Mouse (Mus musculus): Measurements from ENCODE around the gene Lsp1.
A peak's percentile ranks its signal among the peaks of the same experiment; 100 is the strongest.

Gene Lsp1

DNA sequence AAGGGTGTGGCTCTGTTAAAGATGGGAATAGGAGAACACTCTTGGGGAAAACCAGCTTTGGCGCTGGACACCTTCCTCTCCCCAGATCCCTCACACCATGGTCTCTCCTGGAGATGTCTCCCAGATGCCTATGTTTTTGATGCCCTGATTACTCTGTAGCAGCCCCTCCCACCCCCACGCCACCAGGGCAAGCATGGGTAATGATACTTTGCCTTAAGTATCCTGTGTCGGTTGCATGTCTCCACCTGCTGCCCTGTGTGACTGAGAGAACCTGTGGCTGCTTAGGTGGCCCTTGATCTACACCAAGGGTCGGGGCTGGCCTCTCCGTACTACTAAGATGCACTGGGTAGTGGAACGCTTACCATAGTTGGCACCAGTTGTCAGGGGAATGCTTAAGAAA is 17.4 kb downstream of the Lsp1 start:
- no peak for DNase-seq

DNA sequence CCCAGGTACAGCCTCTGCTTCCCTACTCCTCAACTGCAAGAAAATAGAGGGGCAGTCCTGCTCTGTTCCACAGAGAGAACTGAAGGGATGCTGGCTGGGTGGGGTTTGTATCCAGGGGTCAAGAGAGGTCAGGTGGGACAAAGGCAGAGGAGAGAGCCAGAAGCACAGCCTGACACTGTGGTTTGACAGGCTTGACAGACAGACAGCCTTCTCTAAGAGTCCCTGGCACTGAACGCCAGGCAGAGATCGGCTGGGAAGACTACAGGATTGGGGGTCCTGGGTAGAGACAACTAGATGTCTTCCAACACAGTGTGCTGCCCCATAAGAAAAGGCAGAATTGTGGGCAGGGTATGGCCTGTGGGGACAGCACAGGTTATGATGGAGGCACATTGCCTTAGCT is 18.0 kb downstream of the Lsp1 start:
- no peak for DNase-seq

DNA sequence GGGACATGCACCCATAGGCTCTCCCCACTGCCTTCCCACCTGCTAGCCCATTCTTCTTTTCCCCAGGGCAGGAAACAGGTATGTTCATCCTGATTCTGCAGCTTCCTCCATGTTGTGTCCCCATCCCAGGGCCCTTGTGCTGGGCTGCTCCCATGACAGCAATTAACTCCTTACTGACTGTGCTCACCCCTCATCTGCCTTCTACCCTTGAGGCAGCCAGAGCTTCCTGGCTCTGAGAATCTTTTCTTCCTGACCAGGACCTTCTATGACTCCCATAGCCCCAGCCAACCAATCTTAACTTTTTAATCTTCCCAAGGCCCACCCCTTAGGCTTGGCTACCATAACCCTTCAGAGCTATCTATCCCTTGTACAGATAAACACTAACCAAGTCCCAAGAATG is 18.7 kb downstream of the Lsp1 start:
- no peak for DNase-seq

DNA sequence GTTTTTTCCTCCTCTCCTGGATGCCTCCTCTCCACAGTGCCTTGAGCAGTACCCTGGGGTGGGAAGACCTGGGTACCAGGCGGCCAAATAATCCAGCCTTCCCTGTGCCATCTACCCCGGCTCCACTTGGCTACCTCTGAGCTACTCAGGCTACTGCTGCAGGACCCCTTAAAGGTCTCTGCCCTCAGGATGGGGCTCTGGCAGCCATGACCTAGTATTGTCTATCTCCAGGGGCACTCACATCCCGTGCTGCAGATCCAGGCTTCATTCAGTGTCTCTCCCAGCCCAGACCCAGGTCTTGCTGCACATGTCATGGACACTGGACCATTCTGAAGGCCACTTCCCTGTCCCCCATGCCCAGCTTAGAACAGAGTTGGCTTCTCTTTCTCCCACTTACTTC is 19.3 kb downstream of the Lsp1 start:
- no peak for DNase-seq

DNA sequence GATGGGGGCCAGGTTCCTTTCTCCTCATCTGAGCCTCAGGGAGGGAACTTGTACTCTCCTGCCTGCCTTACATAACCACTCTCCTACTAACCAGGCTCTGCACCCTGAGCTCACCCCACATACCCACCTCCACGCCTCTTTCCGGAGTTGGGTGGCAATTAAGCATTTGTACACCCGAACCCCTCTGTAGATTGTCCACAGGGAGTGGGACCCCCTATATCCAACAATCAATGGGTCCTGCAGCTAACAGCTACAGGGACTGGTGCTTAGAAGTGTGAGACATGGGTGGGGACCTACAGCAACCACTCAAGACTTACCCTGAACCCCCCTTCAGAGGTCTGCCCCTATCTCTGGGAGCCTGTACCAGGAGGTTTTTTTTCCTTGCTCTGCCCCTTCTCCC is 20.1 kb downstream of the Lsp1 start:
- DNase-seq: no peak

DNA sequence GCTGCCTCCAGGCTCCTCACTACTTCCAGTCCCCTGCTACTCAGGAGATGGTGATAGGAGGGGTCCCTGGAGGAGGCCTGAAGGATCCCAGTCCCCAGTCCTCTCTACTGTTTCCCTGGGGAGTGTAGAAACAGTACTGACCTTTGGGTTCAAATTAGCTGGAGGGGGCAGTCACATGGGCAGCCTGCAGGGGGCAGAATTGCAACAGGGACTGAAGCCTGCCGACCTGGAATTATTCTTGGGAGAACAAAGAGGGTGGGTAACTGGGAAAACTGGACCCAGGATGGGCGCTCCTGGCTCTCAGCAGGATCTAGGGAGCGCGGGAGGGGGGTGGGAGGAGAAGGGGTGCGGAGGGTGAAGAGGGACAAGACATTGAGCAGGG is 20.6 kb downstream of the Lsp1 start:
- DNase-seq: peak; percentile 70

DNA sequence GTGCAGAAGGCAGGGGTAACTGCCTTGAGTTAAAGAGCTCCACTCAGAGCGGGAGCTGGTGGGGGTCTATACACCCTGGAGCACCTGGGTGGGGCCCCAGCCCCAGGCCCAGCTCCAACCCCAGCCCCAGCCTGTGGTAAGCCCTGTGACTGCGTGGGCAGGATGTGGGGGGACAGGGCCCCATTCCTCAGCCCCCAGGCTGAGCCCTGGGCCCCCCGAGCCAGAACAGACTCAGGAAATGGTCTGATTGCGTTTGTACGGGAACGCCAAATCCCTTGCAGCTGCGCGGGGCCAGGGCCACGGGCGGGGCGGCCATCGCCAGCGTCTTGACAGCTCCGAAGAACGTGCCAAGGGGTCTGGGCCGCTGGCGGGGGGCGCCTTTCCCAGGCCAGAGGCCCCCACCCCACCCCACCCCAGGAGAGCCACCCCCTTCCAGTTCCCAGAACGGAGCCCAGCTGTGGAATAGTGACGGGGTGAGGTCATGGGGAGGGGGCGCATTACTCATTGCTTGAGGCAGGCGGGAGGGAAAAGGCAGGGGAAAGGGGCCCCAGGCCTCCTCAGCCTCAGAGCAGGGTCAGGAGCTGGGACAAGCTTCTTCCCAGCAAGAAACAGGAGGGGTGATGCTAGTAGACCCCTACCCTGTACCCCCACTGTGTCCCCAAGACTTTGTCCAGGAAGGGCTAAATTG is 21.1 kb downstream of the Lsp1 start:
- peak; percentile 39 for DNase-seq

DNA sequence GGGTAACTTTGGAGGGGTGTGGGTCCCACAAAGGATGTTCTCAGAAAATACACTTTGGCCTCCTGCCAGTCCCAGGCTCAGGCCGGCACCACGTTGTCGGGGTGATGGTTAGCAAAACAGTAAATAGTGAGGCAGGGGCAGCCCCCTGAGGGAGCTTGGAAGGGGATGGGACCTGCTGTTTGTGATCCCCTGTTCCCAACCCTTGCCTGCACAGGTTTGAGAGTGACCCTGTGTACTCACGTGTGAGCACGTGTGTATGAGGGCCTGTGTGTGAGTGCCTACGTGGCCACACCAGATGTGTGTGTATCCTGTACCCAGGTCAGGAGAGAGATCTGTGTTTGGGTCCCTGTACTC is 21.6 kb downstream of the Lsp1 start:
- DNase-seq: peak; percentile 35

DNA sequence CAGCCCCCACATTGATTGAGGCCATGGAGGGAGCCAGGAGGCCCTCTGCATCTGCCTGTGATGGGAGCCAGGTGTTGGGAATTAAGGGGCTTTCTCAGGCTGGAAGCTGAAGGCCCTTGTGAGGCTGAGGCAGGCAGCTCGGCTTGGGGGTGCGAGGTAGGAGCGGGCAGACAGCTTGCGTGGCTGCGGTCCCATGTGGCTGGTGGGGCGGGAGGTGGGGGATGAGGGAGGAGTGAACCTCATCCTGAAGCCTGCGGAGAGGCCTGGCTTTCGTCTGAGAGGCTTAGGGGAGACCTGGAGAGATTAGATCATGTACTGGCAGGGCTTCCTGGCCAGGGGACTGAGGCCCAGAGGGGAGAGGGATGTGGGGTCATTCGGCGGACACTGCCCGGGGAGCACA is 22.5 kb downstream of the Lsp1 start:
- DNase-seq: no peak

DNA sequence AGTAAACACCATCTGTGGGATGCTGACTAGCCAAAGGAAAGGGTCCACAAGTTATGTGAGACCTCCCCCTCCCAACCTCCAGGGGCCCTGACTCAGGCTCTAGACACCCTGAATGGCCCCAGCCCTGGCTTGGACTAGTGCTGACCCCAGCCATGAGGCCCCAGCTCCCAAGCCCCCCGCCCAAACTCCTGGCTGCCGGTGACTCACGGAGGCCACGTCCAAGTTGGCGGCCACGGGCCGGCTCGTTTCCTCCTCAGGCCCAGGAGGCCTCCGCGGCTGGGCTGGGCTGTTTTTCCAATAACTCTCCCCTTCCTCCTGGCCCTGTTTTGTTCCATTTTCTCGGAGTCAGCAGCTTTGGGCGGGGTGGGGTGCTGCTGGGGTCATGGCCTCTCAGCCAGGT is 24.2 kb downstream of the Lsp1 start:
- DNase-seq: no peak

DNA sequence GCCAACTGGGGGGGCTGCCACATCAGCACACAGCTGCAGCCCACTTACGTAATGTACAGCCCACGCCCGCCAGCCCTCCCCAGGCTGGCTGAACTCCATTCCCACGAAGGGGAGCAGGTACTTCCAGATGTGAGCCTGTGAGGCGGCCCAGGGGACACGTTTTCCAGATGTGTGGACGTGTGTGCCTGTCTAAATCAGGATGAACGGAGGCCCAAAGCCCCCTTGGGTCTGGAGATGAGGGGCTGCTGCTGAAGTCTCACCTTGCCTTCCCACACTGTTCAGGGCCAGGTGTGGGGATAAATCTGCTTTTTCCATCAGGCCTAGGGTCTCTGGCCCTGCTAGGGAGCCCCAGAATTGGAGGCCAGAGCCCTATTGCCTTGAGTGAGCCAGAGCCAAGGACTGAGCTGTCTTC is 26.1 kb downstream of the Lsp1 start:
- no peak for DNase-seq

DNA sequence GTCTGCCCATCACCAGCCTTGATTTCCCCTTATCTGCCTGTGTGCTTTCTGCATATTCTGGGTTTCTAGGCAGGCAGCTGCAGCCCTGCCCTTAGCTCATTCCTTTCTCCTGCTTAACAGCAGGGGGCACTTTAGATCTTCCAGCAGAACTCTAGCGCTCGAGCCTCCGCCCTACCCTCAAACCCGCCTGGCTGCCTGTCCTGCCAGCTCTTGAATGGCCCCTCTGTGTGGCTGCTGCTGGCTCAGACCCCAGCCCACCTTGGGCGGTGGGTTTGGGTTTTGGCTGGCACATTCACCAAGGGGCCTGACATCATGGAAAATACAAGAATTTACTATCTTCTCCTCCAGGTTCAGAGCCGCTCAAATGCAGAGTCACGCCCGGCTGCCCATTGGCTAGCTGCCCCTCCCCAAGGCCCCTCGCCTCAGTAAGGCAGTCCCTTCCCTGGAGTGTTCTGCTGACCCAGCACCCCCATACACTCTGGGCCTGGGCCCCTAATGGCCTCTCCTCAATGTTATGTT is 26.8 kb downstream of the Lsp1 start:
- DNase-seq: peak; percentile 28

DNA sequence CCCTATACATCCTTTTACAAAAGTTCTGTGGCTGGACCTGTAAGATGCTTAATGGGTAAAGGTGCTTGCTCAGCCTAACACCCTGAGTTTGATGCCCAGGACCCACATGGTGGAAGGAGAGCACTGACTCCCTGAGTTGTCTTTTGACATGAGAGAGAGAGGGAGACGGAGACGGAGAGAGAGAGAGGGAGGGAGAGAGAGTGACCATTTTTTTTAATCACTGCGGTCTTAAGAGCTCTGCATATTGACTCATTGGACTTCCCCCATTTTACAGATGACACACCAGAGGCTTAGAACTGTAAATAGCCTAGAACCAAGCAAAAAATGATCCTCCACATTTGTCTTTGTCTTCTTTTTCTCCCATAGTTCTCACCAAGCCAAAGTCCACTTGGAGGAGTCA is 27.4 kb downstream of the Lsp1 start:
- no peak for DNase-seq

DNA sequence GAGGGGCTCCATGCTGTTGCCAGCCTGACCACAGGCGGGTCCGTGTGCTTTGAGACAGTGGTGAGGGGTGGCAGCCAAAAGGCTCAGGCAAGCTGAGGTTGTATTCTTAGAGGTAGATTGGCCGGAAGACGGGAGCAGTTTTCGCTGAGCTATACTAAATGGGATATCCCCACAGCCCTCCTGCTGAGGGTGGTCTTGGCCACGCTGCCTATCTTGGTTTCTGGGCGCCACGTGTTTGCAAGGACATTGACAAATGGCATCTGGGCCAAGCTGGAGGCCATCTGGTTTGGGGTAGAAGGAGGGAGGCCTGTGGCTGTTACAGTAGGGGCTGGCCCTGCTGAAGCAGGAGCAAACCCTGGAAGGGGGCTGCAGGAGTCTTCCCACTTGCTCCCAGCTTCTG is 32.9 kb downstream of the Lsp1 start:
- no peak for DNase-seq

DNA sequence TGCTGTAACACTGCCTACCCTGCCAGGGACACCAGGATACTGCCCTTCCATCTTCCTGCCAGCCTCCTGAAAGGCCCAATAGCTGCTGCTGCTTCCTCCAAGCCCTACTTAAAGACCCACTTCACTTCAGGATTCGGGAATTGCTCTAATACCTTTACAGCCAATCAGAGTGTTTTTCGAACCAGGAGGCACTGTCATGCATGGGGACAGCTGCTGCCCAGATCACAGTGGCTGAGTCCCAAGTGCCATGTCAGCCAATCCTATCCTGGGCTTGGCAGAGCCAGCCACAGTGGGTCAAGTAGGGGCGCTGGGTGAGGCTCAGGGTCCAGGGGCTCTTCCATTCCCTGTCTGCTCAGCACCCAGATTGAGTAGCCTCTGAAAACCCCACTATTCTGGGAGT is 35.5 kb downstream of the Lsp1 start:
- DNase-seq: no peak

DNA sequence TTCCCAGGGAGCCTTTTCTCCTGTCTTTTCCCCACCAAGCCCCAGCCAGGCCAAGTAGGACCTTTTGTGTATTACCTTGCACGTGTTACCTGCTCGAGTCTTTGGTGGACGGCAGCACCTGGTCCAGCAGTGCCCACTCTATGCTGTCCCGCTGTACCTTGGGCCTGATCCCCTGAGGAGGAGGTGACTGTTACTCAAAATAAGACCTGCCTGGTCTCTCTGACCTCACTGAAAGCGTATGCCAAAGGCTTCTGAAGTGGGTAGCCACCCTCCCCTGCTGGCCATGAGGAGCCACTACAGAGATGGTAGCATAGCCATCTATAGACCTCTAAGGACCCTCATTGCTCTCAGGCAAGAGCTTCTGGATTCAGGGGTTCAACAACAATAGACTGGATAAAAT is 36.2 kb downstream of the Lsp1 start:
- DNase-seq: no peak

DNA sequence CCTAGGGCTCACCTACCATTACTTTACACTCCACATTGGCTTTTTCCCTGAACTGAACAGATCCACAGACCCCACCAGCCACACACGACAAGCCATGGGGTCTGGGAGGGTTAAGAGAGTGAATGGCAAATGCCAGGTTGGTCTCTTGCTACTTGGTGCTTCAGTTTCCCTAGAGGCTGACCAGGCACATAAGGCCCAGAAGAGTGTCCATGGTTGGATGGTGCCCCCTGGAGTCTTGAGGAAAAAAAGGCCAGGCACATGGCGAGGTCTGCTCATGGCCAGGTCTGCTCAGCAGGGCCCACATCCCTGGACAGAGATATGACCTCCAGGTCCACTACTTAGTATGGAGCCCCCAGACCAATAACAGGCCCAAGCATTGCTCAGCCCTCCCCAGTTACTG is 37.2 kb downstream of the Lsp1 start:
- DNase-seq: peak; percentile 53

DNA sequence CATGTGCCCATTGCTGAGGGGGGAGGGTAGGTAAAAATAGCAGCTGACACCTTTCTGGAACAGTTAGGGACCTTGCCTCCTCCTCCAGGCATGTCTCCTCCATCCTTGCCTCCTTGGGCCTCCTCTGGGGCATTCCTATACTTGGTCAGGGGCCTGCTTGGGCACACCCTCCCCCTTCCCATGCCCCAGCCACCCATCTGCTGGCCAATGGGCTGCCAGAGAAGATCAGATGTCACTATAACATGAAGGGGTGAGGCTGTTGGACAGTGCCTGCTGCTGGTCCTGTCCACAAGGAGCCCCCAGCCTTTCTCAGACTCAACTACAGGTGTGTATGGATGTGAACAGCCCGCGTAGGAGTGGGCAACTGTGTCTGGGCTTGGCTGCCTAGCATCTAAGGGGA is 38.0 kb downstream of the Lsp1 start, which contains the start of gene Tnnt3:
TSS of gene Tnnt3 (plus strand) at position 262 of the 400 bp plus-strand sequence.
- no peak for DNase-seq

DNA sequence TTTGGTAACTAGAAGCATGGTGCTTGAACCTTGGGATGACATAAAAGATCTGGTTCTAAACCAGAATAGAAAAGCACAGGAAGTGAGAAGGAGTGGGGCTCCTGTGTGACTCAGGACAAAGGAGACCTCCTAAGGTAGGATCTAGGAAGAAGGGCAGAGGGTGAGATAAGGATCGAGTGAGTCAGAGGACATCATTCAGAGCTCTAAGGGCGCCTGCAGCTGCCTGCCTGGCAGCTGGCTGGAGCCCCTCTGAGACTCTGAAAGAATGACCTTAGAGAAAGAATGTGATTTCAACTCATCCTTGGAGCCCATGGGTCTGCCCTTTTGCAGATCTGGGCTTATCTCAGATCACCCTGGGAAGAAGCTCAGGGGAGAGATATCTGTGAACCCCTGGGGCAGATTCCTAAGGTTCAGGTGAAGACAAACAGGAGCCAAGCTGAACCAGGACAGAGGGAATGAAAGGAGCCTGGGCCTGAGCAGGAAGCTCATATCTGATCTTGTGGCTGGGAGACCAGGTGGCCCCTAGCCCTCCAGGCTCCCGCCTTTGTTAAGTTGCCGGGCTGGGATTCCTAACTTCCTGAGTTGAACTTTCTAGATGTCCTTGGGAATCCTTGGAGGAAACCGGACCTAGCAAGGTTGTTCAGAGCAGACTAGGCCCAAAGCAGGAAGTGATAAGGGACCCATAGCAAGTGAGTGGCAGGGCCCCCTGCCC is 38.6 kb downstream of the Lsp1 start:
- no peak for DNase-seq

DNA sequence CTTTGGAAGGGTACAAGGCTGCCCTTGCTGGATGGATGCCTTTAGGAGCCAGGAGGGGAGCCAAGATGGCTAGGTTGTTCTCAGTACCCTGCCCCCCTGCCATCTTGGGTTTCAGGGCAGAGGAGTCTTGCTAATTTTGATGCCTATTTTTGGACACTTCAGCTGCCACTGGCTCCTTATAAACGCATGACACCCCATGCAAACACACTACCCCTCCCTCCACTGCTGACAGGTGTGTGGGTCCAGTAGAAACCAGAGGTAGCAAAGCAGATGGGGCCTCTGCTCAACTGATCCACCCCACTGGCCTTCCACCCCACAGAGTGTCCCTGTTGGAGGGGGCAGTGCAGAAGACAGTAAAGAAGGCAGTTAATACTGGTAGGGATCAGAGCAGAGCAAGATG is 39.4 kb downstream of the Lsp1 start:
- DNase-seq: no peak

DNA sequence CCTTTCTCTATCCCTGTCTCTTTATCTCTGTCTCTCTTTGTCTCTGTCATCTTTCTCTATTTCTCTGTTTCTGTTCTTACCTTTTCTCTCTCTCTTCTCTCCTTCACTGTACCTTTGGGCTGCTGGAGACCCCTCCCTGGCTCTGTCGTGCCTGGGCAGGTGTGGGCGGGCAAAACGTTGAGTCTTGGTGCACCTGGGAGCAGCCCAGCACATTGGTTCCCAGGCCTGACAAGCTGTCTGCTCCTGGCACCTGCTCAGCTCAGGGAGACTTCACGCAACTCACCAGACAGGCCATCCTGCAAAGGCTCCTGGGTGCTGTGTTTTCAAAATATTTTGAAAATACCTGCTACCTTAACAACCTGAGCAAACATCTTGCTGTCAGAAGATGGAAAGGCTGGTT is 42.6 kb downstream of the Lsp1 start:
- no peak for DNase-seq

DNA sequence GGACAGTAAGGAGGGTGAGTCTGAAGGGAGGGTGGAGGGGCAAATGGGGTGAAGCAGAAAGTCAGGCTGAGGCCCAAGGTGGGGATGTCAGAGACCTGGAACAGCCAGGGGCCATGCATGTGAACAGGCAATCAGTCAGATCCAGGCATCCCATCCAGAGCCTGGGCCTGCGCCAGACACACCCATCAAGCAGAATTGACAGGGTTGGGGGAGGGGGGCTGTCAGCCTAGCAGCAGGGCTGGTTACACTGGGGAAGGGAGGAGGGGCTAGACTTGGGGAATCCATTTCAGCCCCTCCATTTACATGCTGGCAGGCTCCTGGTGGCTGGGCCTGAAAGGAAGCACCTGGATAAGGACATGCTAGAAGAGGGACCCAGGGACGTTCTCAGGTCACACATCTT is 45.3 kb downstream of the Lsp1 start:
- DNase-seq: no peak

DNA sequence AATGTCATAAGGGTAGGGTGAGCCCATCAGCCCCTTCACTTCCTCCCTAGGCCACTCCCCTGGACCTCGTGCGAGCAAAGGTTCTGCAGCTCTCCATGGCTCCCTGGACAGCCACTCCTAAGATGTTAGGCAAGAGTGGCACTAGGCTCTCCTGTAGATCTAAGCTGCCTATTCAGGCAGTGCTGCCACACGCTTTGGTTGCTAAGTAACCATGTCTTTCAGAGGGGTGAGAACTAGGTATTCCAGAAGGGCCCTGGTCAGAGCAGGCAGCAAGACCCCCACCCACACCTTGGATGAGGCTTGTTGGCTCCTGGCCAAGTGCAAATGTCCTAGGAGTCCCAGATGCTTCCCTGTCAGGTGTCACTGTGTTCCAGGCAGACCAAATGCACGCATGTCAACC is 45.9 kb downstream of the Lsp1 start:
- no peak for DNase-seq

DNA sequence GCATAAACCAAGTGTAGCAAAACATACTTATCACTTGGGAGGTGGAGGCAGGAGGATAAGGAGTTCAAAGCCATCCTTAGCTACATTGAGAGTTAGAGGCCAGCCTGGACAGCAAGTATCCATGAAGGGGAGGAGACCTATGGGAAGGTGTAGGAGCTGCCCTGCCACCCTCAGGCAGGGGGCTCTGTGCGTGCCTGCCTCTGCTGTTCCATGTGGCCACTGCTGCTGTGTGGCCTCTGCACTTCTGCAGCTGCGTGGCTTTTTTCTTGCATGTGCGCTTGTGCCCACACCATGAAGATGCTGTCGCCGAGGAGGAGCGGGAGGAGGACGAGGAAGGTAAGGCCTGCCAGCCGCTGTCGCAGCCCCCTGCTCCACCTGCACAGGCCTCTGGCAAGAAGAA is 46.8 kb downstream of the Lsp1 start:
- no peak for DNase-seq

DNA sequence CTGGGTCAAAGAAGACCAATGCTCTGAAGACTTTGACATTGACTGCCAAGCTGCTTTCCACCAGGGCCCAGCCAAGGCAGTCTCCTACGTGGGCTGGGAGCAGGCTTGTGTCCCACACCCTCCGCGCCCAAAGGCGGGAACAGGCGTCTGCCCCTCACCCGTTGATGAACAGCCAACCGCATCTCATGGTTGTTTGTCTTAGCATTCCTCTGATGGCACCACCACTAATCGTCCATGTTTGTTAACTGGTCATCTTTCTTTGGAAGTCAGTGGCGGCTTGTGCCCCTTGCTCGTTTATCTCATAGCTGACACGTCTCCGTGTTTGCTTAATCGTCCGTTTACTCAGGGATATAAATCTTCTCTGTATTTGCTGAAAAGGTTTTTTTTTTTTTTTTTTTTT is 48.9 kb downstream of the Lsp1 start:
- DNase-seq: no peak

Data from lung, postnatal 14 days (tissue).